Mouse (Mus musculus) naive thymus-derived CD4-positive, alpha-beta T cell, adult 5 months (primary cell): ENCODE results near the gene Pdgfd. TPM values are rescaled to one million over a fixed set of nuclear protein-coding genes. Genes with fewer than 3 reads are reported as not detected.

Source experiments
- polyA plus RNA-seq: library from polyadenylated mRNA; unstranded; fragments of 100-300 nt; shearing (Covaris generic); gene quantifications from one replicate; pipeline ENCODE4 v1.2.1, GENCODE M21; 2017

Gene Pdgfd
- 0.11 TPM for polyA plus RNA-seq

GRCm38 (mm10) chr9:6168391-6169037, at the start of gene Pdgfd:
Gene Pdgfd (plus strand): TSS chr9:6168584.

GRCm38 (mm10) chr9:6269796-6270280, 101.5 kb downstream of the Pdgfd start, which contains the start of gene Ddi1:
Gene Ddi1 (minus strand): TSS chr9:6269846.

Other genes starting within 250 kb of the Pdgfd start
- not detected for gene Ddi1, start 101.3 kb downstream of the Pdgfd start, polyA plus RNA-seq